Mouse (Mus musculus): ENCODE results near the gene Treml2.
"Not testable (repeated sequence)": the region's sequence is repeated elsewhere in the genome, so short reads cannot be mapped to it uniquely, and the experiment has no call there.

Treml2 gene

GRCm38 (mm10) chr17:48347287-48347686 is 48.0 kb downstream of the Treml2 start:
- DNase-seq (ENCODE audit: inconsistent ontology term) = no peak

- DNase-seq (ENCODE audit: inconsistent ontology term) = no peak
These were observed 51.4 kb downstream of the Treml2 start for GRCm38 (mm10) chr17:48350681-48351193.

GRCm38 (mm10) chr17:48352976-48353375 is 53.7 kb downstream of the Treml2 start:
- DNase-seq (ENCODE audit: inconsistent ontology term) = not testable (repeated sequence)

GRCm38 (mm10) chr17:48355822-48356221 is 56.5 kb downstream of the Treml2 start:
- peak; percentile 63 for DNase-seq (ENCODE audit: inconsistent ontology term)

- DNase-seq (ENCODE audit: inconsistent ontology term) = no peak
These were observed 58.6 kb downstream of the Treml2 start for GRCm38 (mm10) chr17:48357892-48358291.

GRCm38 (mm10) chr17:48359616-48360015 is 60.3 kb downstream of the Treml2 start, which contains the start of gene Treml1:
TSS of gene Treml1 (plus strand) at chr17:48359916.
- DNase-seq (ENCODE audit: inconsistent ontology term) = no peak

GRCm38 (mm10) chr17:48360462-48360861 is 61.2 kb downstream of the Treml2 start:
- no peak for DNase-seq (ENCODE audit: inconsistent ontology term)

All from Muller cell, postnatal 12 days (primary cell).